Mouse (Mus musculus): ENCODE measurements around the gene Gm30737. TPM values are rescaled to one million over a fixed set of nuclear protein-coding genes. Genes with fewer than 3 reads are reported as not detected.
"Not testable (repeated sequence)": the region's sequence is repeated elsewhere in the genome, so short reads cannot be mapped to it uniquely, and the experiment has no call there.

Gene Gm30737
- polyA plus RNA-seq (2014; fragmentation: Nextera tagmentation; extraction: Ambion mirVana) = not detected in 2 replicates

- H3K36me3 ChIP-seq (replicated peaks; ENCODE audit: control insufficient read depth, insufficient read depth); H3K4me2 ChIP-seq (replicated peaks); H3K27ac ChIP-seq; H3K4me1 ChIP-seq (replicated peaks; ENCODE audit: control insufficient read depth, insufficient read depth, low read length); DNase-seq (ENCODE audit: low spot score); ATAC-seq (ENCODE audit: low FRiP score); H3K9me3 ChIP-seq (ENCODE audit: control insufficient read depth, low read length); H3K9ac ChIP-seq; H3K4me3 ChIP-seq (replicated peaks; ENCODE audit: low read length); H3K27me3 ChIP-seq (ENCODE audit: control insufficient read depth, insufficient read depth, low read length): not testable (repeated sequence)
- WGBS = no CpG with 5 or more reads among the region's 7 CpGs
Measured at GRCm38 (mm10) chrY:14400410-14400809, at the start of gene Gm30737. Gene Gm30737 (plus strand): TSS chrY:14400710.
